Mouse (Mus musculus) cortical plate, adult 2 months (tissue): ENCODE results near the gene Dnajc13.

Source experiments
- CTCF ChIP-seq: fragments of 200-500 bp; IDR thresholded peaks from 2 replicates; pipeline ENCODE4 v1.5.1; 2011; ENCODE audit warnings: mild to moderate bottlenecking, control low read depth, low read length; ENCODE audit not compliant: insufficient read depth; ENCODE audit errors: extremely low read depth
- POLR2A ChIP-seq: fragments of 200-500 bp; IDR thresholded peaks from 2 replicates; pipeline ENCODE4 v1.6.1; 2011; ENCODE audit warnings: mild to moderate bottlenecking, low read length, control low read depth; ENCODE audit not compliant: insufficient read depth; ENCODE audit errors: extremely low read depth

- TF ChIP-seq CTCF (no peak), POLR2A (no peak)
Measured at GRCm38 (mm10) chr9:104211402-104211801, 51.3 kb downstream of the Dnajc13 start.
